Mouse (Mus musculus) kidney, embryonic 15.5 days (tissue): ENCODE data around the gene Fhl3. TPM values are rescaled to one million over a fixed set of nuclear protein-coding genes. Genes with fewer than 3 reads are reported as not detected.
A peak's percentile ranks its signal among the peaks of the same experiment; 100 is the strongest.

Source experiments
- ATAC-seq: fragments of 200-750 bp; cut with Nextera tagmentation; replicated peaks from 2 replicates; pipeline ENCODE4 v1.8.0; 2017; ENCODE audit warnings: moderate TSS enrichment; ENCODE audit not compliant: low FRiP score
- H3K27ac ChIP-seq: fragments of 300-500 bp; sonication (generic); 2 replicates; pipeline ENCODE4 v1.5.1; 2015; ENCODE audit warnings: mild to moderate bottlenecking, inconsistent platforms
- H3K27me3 ChIP-seq: fragments of 300-500 bp; sonication (generic); 2 replicates; pipeline ENCODE4 v1.6.1; 2015; ENCODE audit warnings: inconsistent platforms
- H3K36me3 ChIP-seq: fragments of 300-500 bp; sonication (generic); 2 replicates; pipeline ENCODE4 v1.6.1; 2015; ENCODE audit warnings: inconsistent platforms
- H3K4me1 ChIP-seq: fragments of 300-500 bp; sonication (generic); 2 replicates; pipeline ENCODE4 v1.6.1; 2015; ENCODE audit warnings: inconsistent platforms
- H3K4me2 ChIP-seq: fragments of 300-500 bp; sonication (generic); 2 replicates; pipeline ENCODE4 v1.6.1; 2015; ENCODE audit warnings: moderate library complexity, mild to moderate bottlenecking, inconsistent platforms
- H3K4me3 ChIP-seq: fragments of 300-500 bp; sonication (generic); replicated peaks from 2 replicates; pipeline ENCODE4 v1.5.1; 2015; ENCODE audit warnings: mild to moderate bottlenecking, inconsistent platforms
- H3K9ac ChIP-seq: fragments of 300-500 bp; sonication (generic); 2 replicates; pipeline ENCODE4 v1.6.1; 2015; ENCODE audit warnings: mild to moderate bottlenecking, inconsistent platforms
- H3K9me3 ChIP-seq: fragments of 300-500 bp; sonication (generic); replicated peaks from 2 replicates; pipeline ENCODE4 v1.6.1; 2016; ENCODE audit warnings: inconsistent platforms
- WGBS: fragments of 180-500 bp; shearing (Covaris S2); methylation state at CpG from one replicate; pipeline ENCODE4 v1.1.7; 2015; ENCODE audit warnings: mixed read lengths; 5-methylcytosine and 5-hydroxymethylcytosine counted together
- polyA plus RNA-seq: library from polyadenylated mRNA; unstranded; fragments of >200 nt; fragmentation: Nextera tagmentation; extraction: Ambion mirVana; gene quantifications from 2 replicates; pipeline ENCODE4 v1.2.1, GENCODE M21; 2015

Gene Fhl3
- polyA plus RNA-seq, 1 experiment from 2014 or later, result 12.4 TPM

DNA sequence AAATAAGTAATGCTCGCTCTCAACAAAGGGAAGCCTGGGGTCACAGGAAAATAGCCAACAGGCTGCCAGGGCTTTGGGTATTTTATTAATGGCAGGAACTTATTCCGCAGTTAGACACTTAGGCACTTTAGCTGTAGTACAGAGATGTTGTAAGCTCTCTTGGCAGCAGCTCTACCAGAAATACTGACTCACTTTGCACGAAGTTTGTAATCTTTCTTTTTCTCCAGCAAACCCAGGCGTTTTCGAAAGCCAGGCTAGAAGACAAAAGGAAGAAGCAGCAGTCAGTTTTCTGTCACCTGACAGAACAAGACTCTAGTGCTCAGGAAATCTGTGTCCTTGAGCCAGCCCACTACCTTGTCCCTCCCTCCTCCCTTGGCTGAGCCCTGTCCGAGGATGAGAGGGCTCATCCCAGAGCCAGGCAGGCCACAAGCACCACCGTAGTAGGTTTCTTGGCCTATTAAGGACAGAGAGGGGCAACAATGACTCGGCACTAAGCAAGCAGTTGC lies 14.6 kb upstream of the Fhl3 start:
- H3K27ac ChIP-seq, result no peak overlapping the region
- H3K36me3 ChIP-seq, result peaks cover 66% of the 10 kb centered on the region
- peaks cover 7% of the 10 kb centered on the region for H3K4me1 ChIP-seq
- no peak overlapping the region for H3K9ac ChIP-seq
- no peak overlapping the region for H3K4me3 ChIP-seq
- no peak for ATAC-seq
- H3K27me3 ChIP-seq, result no peaks in the 10 kb centered on the region
- H3K4me2 ChIP-seq, result no peak overlapping the region
- H3K9me3 ChIP-seq, result no peaks in the 10 kb centered on the region
- 62% methylated on average over 8 of the region's 8 CpGs for WGBS

- H3K27me3 ChIP-seq, result 0 out of 2 replicates have a peak, but pooled peaks cover 6% of the 10 kb centered on the region
- no peak overlapping the region for H3K9ac ChIP-seq
- no peaks in the 10 kb centered on the region for H3K9me3 ChIP-seq
- H3K4me2 ChIP-seq, result 0 out of 2 replicates have a peak overlapping the region, but pooled peaks have one; percentile 76
- H3K4me3 ChIP-seq, result no peak overlapping the region
- peak overlapping the region; percentile 30; the same call in 1 of the 2 replicates for H3K27ac ChIP-seq
- ATAC-seq, result no peak
- H3K4me1 ChIP-seq, result peaks cover 38% of the 10 kb centered on the region
- peaks cover 19% of the 10 kb centered on the region for H3K36me3 ChIP-seq
- 82% methylated on average over 8 of the region's 8 CpGs for WGBS
Observed at GRCm38 (mm10) chr4:124691455-124691854, 9.0 kb upstream of the Fhl3 start.

- WGBS, result 71% methylated on average over 3 of the region's 3 CpGs
- H3K36me3 ChIP-seq, result peaks cover 15% of the 10 kb centered on the region; the same call in 1 of the 2 replicates
- peak overlapping the region; percentile 91 for H3K9ac ChIP-seq
- H3K27me3 ChIP-seq, result 0 out of 2 replicates have a peak, but pooled peaks cover 6% of the 10 kb centered on the region
- no peaks in the 10 kb centered on the region for H3K9me3 ChIP-seq
- no peak for ATAC-seq
- H3K4me1 ChIP-seq, result peaks cover 38% of the 10 kb centered on the region
- H3K27ac ChIP-seq, result no peak overlapping the region
- H3K4me2 ChIP-seq, result peak overlapping the region; percentile 76
- H3K4me3 ChIP-seq, result peak overlapping the region; percentile 91
Observed at GRCm38 (mm10) chr4:124692416-124692861, 8.1 kb upstream of the Fhl3 start.

DNA sequence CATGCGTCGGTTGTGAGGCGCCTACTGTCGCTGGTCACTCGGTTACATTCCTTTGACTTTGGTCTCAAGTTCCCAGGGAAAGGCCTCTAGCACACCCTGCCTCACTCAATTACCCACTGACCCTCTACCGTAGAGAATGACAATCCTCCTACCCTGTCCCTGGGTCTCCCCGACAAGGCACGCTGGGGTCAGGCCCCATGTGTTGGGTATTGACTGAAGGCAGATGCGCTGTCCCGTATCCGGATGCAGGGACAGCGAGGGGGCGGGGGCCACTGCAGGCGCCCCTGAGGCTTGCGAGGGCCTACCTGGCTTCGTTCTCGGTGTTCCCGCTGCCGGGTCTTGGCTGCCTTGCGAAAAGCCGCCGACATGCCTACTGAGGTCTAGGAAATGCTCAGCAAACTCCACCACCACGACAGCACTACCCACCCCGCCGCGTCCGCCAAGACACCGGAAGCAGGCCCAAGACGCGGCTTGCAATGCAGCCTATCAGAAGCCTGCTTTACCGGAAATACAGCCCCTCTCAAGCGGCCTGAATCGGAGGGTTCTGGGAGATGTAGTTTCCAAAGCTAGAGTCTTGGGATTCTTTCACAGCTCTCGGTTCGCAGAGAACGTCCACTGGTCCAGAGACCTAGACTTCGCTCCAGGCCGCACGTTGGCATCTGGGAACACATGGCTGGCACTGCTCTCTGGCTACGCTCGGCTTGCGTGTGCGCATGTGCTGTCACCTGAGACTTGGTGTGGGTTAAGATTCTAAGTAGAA lies 7.2 kb upstream of the Fhl3 start, which contains the start of gene Utp11:
Gene Utp11, minus strand, starts transcription at position 466 of the 760 bp plus-strand sequence.
- Histone ChIP-seq H3K9ac (peak within 1 kb of the TSS; percentile 91), H3K4me1 (peaks cover 38% of the 10 kb centered on the region), H3K27me3 (0 out of 2 replicates have a peak, but pooled peaks cover 6% of the 10 kb centered on the region), H3K36me3 (0 out of 2 replicates have a peak, but pooled peaks cover 7% of the 10 kb centered on the region), H3K27ac (peak within 1 kb of the TSS; percentile 83; the same call in 1 of the 2 replicates), H3K4me2 (peak within 1 kb of the TSS; percentile 76), H3K9me3 (no peaks in the 10 kb centered on the region), H3K4me3 (peak within 1 kb of the TSS; percentile 91)
- WGBS, result under 1% methylated on average over 43 of the region's 43 CpGs
- peak; percentile 94 for ATAC-seq

DNA sequence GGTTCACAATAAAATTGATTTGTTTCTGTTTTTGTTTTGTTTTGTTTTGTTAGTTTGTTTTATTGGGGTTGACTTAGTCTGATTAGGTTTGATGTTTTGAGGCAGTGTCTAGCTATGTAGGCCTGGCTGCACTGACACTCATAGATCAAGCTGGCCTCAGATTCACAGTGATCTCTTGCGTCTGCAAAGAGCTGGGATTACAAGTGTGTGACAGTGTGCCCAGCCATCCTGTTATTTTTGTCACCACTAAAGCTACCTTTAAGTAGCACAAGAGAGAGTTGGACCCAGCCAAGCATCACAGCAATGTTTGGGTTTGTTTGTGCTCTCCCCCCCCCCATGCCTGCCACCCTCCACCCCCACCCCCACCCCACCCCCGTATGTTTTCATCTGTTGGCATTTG lies 5.9 kb upstream of the Fhl3 start:
- 0 out of 2 replicates have a peak, but pooled peaks cover 7% of the 10 kb centered on the region for H3K36me3 ChIP-seq
- no peaks in the 10 kb centered on the region for H3K9me3 ChIP-seq
- 0 out of 2 replicates have a peak, but pooled peaks cover 6% of the 10 kb centered on the region for H3K27me3 ChIP-seq
- H3K9ac ChIP-seq, result no peak overlapping the region
- no peak overlapping the region for H3K27ac ChIP-seq
- no peak for ATAC-seq
- no peak overlapping the region for H3K4me2 ChIP-seq
- peaks cover 40% of the 10 kb centered on the region for H3K4me1 ChIP-seq
- WGBS, result 50% methylated on average over 2 of the region's 2 CpGs
- no peak overlapping the region for H3K4me3 ChIP-seq

GRCm38 (mm10) chr4:124695786-124696516 lies 4.5 kb upstream of the Fhl3 start:
- Histone ChIP-seq H3K36me3 (0 out of 2 replicates have a peak, but pooled peaks cover 7% of the 10 kb centered on the region), H3K27ac (no peak overlapping the region), H3K9me3 (no peaks in the 10 kb centered on the region), H3K9ac (no peak overlapping the region), H3K4me2 (peak overlapping the region; percentile 38), H3K4me1 (peaks cover 45% of the 10 kb centered on the region), H3K27me3 (0 out of 2 replicates have a peak, but pooled peaks cover 6% of the 10 kb centered on the region), H3K4me3 (no peak overlapping the region)
- 6% methylated on average over 18 of the region's 18 CpGs for WGBS
- no peak for ATAC-seq

DNA sequence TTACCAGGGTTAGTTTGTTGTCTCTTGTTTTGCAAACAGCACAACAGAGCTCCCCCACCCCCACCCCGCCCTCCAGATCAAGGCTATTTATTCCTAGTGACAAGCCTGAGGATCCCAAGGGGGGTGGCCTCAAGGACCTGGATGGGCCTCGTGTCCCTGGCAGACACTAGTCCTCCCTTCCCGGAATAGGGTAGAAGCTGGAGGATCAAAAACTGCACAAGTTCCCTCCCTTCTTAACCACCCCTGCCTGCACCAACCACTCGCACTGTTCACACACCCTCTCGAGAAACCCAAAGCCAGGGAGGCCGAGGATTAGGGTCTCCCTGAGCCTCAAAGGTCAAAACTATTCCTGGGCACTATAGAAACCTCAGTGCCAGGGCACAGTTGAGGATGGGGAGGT lies 710 bp upstream of the Fhl3 start:
- no peaks in the 10 kb centered on the region for H3K36me3 ChIP-seq
- no peak for ATAC-seq
- H3K4me2 ChIP-seq, result peak overlapping the region; percentile 95
- H3K4me1 ChIP-seq, result peaks cover 58% of the 10 kb centered on the region
- H3K9ac ChIP-seq, result peak overlapping the region; percentile 91
- H3K27me3 ChIP-seq, result 0 out of 2 replicates have a peak, but pooled peaks cover 6% of the 10 kb centered on the region
- peak overlapping the region; percentile 88 for H3K27ac ChIP-seq
- 20% methylated on average over 6 of the region's 6 CpGs for WGBS
- no peaks in the 10 kb centered on the region for H3K9me3 ChIP-seq
- peak overlapping the region; percentile 86 for H3K4me3 ChIP-seq

- Histone ChIP-seq H3K27me3 (0 out of 2 replicates have a peak, but pooled peaks cover 2% of the 10 kb centered on the region), H3K4me3 (peak overlapping the region; percentile 86), H3K4me2 (peak overlapping the region; percentile 95), H3K9ac (peak overlapping the region; percentile 91), H3K9me3 (no peaks in the 10 kb centered on the region), H3K4me1 (peaks cover 65% of the 10 kb centered on the region), H3K36me3 (peaks cover 7% of the 10 kb centered on the region; the same call in 1 of the 2 replicates), H3K27ac (peak overlapping the region; percentile 88)
- WGBS, result 3% methylated on average over 22 of the region's 22 CpGs
- ATAC-seq, result peak; percentile 20
Observed at GRCm38 (mm10) chr4:124701052-124701845, 748 bp downstream of the Fhl3 start.

DNA sequence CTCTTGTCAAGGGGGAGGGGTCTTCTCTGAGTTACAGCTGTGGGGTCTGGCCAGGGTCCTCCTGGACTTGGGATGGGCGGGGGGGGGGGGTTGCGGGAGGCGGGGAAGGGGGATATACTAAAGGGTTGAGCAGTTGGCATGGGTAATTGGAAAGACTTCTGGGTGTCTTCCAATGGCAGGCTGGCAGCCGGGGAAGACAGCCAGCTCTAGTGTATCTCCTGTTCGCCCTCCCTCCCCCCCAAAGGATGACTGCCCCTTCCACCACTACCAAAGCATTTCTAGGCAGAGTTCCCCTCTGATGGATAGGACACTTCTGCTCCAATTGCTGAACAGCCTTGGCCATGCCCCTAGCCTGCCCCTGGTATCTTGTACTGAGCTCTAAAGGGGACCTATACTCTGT lies 1.4 kb downstream of the Fhl3 start:
- H3K27me3 ChIP-seq, result no peaks in the 10 kb centered on the region
- peak overlapping the region; percentile 95 for H3K4me2 ChIP-seq
- peaks cover 11% of the 10 kb centered on the region; the same call in 1 of the 2 replicates for H3K36me3 ChIP-seq
- H3K27ac ChIP-seq, result peak overlapping the region; percentile 88
- 36% methylated on average over 5 of the region's 5 CpGs for WGBS
- H3K4me1 ChIP-seq, result peaks cover 67% of the 10 kb centered on the region
- ATAC-seq, result no peak
- peak overlapping the region; percentile 86 for H3K4me3 ChIP-seq
- H3K9ac ChIP-seq, result peak overlapping the region; percentile 91; the same call in 1 of the 2 replicates
- no peaks in the 10 kb centered on the region for H3K9me3 ChIP-seq

GRCm38 (mm10) chr4:124703406-124703805 lies 2.9 kb downstream of the Fhl3 start:
- 48% methylated on average over 2 of the region's 2 CpGs for WGBS
- ATAC-seq, result no peak
- peaks cover 20% of the 10 kb centered on the region for H3K36me3 ChIP-seq
- peak overlapping the region; percentile 95 for H3K27ac ChIP-seq
- peaks cover 74% of the 10 kb centered on the region for H3K4me1 ChIP-seq
- no peaks in the 10 kb centered on the region for H3K9me3 ChIP-seq
- peak overlapping the region; percentile 7; the same call in 1 of the 2 replicates for H3K4me3 ChIP-seq
- no peaks in the 10 kb centered on the region for H3K27me3 ChIP-seq
- no peak overlapping the region for H3K9ac ChIP-seq
- peak overlapping the region; percentile 48 for H3K4me2 ChIP-seq
